Mouse (Mus musculus): ENCODE measurements around the gene Brinp2. TPM values are rescaled to one million over a fixed set of nuclear protein-coding genes. Genes with fewer than 3 reads are reported as not detected.

The Brinp2 gene
- polyA plus RNA-seq, 1 experiment from 2014 or later, result 0.75 TPM

DNA sequence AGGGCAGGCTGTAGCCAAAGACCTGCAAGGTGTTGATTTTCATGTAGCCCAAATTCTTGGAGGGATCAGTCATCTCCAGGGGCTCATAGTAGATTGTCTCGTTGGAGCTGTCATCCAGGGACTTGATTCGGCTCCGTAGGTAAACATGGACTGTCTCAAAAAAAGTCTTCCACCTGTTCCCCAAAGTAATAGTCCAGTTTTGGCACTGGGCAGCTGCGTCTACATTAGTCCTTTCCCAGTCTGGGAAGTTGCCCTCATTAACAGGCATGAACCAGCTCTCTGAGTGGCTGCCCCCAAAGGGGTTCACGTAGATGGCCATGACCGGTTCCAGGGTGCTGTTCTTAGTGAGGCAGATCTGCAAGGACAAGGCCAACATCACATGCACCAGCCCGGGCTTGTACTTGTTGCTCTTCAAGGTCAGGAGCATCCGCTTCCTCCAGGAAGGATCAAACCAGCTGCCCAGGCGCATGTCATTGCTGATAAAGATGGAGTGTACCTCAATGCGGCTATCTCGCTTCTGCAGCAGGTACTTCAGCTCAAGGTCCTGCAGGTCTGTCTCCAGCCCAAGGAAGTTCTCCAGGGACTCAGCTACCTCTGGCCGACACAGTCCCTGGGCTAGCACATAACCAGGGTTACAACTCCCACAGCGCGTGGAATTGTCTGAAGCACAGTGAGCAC, 109.5 kb downstream of the Brinp2 start:
- ATAC-seq (ENCODE audit: extremely low read depth, insufficient number of reproducible peaks, low FRiP score, low TSS enrichment), result no peak
- H3K4me1 ChIP-seq, result no peaks in the 10 kb centered on the region
- H3K27ac ChIP-seq (replicated peaks), result no peak overlapping the region
- no peak overlapping the region for H3K9ac ChIP-seq
- no peaks in the 10 kb centered on the region for H3K36me3 ChIP-seq
- H3K9me3 ChIP-seq, result no peaks in the 10 kb centered on the region
- 0 out of 2 replicates have a peak, but pooled peaks cover 13% of the 10 kb centered on the region for H3K27me3 ChIP-seq (replicated peaks)
- 83% methylated on average over 14 of the region's 14 CpGs for WGBS
- H3K4me2 ChIP-seq, result no peak overlapping the region
- H3K4me3 ChIP-seq, result no peak overlapping the region

DNA sequence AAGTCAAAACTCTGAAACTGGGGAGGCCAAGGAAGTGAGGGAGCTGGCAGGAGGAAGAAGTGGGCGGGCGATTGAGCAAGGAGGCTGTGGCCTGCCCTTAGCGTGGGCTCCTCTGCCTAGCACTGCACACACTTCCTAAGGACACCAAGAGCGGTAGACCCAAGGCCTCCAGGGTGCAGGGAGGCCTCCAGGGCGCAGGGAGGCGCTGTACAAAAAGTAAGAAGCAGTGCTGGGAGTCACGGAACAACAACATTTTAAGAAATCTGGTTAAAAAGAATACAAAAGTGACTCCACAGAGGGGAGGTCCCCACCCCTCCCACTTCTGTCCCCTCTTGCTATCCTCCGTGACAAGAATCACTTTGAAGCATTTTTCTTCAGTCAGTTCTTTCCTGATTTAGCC, 110.6 kb downstream of the Brinp2 start:
- H3K4me1 ChIP-seq, result no peaks in the 10 kb centered on the region
- no peak overlapping the region for H3K9ac ChIP-seq
- no peak overlapping the region for H3K4me3 ChIP-seq
- 0 out of 2 replicates have a peak, but pooled peaks cover 8% of the 10 kb centered on the region for H3K27me3 ChIP-seq (replicated peaks)
- H3K27ac ChIP-seq (replicated peaks), result no peak overlapping the region
- no peaks in the 10 kb centered on the region for H3K9me3 ChIP-seq
- no peak overlapping the region for H3K4me2 ChIP-seq
- H3K36me3 ChIP-seq, result no peaks in the 10 kb centered on the region
- WGBS, result 78% methylated on average over 8 of the region's 8 CpGs
- ATAC-seq (ENCODE audit: extremely low read depth, insufficient number of reproducible peaks, low FRiP score, low TSS enrichment), result no peak

DNA sequence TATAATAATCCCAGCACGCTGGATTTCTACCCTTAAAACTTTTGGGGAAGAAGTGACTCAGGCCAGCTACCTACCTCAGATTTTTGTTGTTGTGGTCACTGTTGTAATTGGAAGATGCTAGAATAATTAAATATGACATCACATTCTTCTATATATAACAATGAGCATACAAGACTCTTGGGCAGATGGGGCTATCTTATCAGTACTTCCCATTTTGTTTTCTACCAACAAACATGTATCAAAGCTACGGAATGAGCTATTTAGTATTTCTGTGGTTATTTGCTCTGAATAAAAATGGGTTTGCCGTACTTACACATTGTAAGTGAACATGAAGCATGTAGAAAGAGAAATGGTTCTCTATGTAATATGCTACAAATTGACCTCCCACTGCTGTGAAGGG, 112.1 kb downstream of the Brinp2 start:
- no peak for ATAC-seq (ENCODE audit: extremely low read depth, insufficient number of reproducible peaks, low FRiP score, low TSS enrichment)
- 83% methylated on average over 3 of the region's 3 CpGs for WGBS
- Histone ChIP-seq H3K9me3 (no peaks in the 10 kb centered on the region), H3K36me3 (no peaks in the 10 kb centered on the region), H3K9ac (no peak overlapping the region), H3K4me1 (no peaks in the 10 kb centered on the region), H3K4me2 (no peak overlapping the region), H3K27ac (replicated peaks) (no peak overlapping the region), H3K27me3 (replicated peaks) (0 out of 2 replicates have a peak, but pooled peaks cover 8% of the 10 kb centered on the region), H3K4me3 (no peak overlapping the region)

DNA sequence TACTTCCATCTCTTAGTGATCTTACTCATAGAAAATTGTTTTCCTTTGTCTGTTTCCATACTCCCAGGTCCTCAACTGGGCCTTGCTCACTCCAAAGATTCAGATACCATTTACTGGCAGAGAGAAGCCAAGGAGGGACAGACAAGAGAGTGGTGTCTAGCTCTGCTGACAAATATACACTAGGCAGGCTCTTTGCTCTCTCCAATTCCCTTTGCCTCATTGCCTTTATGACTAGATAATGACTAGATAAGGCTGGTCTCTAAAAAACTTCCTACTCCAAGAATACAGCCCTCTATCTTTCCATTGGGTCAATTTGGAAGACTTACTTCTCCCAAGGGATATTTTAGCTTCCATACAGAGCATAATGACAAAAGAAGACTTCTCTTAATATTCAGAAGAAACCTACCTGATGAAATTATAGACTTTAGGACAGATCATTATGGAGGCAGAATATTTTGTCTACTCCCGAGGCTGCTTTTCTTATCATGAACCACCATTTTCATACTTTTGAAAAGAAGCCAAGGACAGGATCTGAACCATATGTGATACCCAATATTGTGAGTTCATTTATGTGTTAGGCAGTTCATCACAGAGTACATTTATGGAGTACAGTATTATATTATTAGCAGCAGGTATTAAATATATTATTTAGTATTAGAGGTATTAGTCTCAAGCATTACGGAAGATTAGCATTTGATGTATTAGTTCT, 114.1 kb downstream of the Brinp2 start:
- no peaks in the 10 kb centered on the region for H3K4me1 ChIP-seq
- 78% methylated on average over 2 of the region's 2 CpGs for WGBS
- no peak overlapping the region for H3K4me3 ChIP-seq
- H3K27ac ChIP-seq (replicated peaks), result no peak overlapping the region
- H3K27me3 ChIP-seq (replicated peaks), result no peaks in the 10 kb centered on the region
- no peak overlapping the region for H3K4me2 ChIP-seq
- no peak for ATAC-seq (ENCODE audit: extremely low read depth, insufficient number of reproducible peaks, low FRiP score, low TSS enrichment)
- H3K9ac ChIP-seq, result no peak overlapping the region
- no peaks in the 10 kb centered on the region for H3K9me3 ChIP-seq
- no peaks in the 10 kb centered on the region for H3K36me3 ChIP-seq

DNA sequence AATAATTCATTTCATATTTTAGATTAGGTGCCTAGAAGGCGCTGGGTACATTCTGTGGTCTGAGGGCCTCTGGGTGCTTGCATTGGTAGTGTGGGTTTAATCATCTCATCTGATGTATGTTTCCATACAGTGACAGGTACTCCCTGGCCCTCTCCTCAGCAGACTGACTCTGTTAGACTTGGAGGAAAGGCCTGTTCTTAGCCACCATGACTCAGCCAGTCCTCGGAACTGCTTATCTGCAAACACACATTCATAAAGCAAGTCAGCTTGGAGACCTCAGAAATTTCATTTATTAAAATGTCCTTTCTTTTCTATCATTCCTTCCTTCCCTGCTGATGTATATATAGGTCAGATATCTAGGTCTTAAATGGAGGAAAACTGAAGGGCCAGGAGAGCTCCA, 116.3 kb downstream of the Brinp2 start:
- Histone ChIP-seq H3K4me1 (no peaks in the 10 kb centered on the region), H3K27me3 (replicated peaks) (no peaks in the 10 kb centered on the region), H3K9me3 (no peaks in the 10 kb centered on the region), H3K36me3 (no peaks in the 10 kb centered on the region), H3K4me2 (no peak overlapping the region), H3K4me3 (no peak overlapping the region), H3K9ac (no peak overlapping the region), H3K27ac (replicated peaks) (no peak overlapping the region)
- no peak for ATAC-seq (ENCODE audit: extremely low read depth, insufficient number of reproducible peaks, low FRiP score, low TSS enrichment)
- WGBS, result 75% methylated on average over 2 of the region's 2 CpGs

DNA sequence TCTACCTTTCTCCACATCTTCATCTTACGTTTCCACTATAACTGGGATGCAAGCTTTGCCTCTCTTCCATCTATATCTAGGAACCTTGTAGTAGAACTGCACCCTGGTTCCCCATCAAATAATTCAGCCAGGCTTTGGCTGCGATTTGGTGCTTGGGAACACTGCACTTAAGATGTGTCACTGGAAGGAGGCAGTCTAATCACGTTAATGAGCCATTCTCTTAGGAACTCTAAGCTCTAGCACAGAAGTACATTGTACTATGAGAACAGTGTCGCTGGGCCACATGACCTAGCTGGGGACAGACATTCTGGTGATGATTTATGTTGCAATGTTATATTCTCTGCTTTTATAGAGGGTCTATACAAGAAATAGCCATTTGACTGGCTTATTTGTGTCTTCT, 117.4 kb downstream of the Brinp2 start:
- Histone ChIP-seq H3K4me1 (no peaks in the 10 kb centered on the region), H3K4me2 (no peak overlapping the region), H3K36me3 (no peaks in the 10 kb centered on the region), H3K9ac (no peak overlapping the region), H3K27me3 (replicated peaks) (no peaks in the 10 kb centered on the region), H3K9me3 (no peaks in the 10 kb centered on the region), H3K27ac (replicated peaks) (no peak overlapping the region), H3K4me3 (no peak overlapping the region)
- ATAC-seq (ENCODE audit: extremely low read depth, insufficient number of reproducible peaks, low FRiP score, low TSS enrichment), result no peak
- WGBS, result 52% methylated on average over 4 of the region's 4 CpGs

DNA sequence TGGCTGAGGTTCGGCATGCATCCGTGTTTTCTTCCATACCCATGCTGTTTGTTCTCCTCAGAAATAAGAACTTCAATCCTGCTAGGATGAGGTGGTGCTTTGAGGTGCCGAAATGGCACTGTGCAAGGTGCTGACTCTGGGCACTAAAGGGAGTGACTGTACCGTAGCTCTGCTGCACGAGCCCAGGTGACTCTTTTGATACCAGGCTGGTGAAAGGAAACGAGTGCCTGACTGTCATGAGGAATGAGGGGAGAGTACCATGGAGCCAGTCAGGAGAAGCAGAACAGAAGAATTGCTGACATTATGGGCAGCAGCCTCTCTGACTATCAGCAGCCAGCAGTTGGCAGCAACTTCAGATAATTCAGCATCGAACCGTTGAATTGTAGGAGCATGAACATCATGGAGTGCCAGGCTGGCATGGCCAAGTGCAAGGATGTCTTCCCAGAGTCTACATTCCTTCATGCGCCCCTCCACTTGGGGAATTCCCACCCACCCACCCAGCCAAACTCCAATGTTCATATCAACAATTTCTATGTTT, 127.4 kb downstream of the Brinp2 start:
- Histone ChIP-seq H3K27ac (replicated peaks) (no peak overlapping the region), H3K4me2 (no peak overlapping the region), H3K9ac (no peak overlapping the region), H3K36me3 (no peaks in the 10 kb centered on the region), H3K27me3 (replicated peaks) (no peaks in the 10 kb centered on the region), H3K4me3 (no peak overlapping the region), H3K9me3 (no peaks in the 10 kb centered on the region), H3K4me1 (0 out of 2 replicates have a peak, but pooled peaks cover 7% of the 10 kb centered on the region)
- no peak for ATAC-seq (ENCODE audit: extremely low read depth, insufficient number of reproducible peaks, low FRiP score, low TSS enrichment)
- WGBS, result 67% methylated on average over 9 of the region's 9 CpGs

DNA sequence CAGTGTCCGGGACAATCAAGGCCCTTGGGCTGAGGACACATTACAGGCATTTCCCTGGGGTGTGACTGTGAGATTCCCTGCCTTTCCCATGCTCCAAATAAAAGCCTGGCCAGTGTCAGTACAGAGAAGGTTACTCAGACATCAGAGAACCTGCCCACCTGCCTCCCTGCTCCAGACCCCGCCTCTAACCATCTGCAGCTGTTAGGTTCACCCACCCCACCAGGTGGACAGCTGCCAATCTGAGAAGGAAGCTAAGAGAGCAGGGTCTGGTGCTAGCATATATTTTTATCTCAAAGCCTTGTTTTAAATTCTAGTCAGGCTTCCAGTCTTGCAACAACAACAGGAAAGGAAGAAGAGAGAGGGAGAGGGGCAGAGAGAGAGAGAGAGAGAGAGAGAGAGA, 128.9 kb downstream of the Brinp2 start:
- 66% methylated on average over 2 of the region's 2 CpGs for WGBS
- no peak overlapping the region for H3K4me3 ChIP-seq

DNA sequence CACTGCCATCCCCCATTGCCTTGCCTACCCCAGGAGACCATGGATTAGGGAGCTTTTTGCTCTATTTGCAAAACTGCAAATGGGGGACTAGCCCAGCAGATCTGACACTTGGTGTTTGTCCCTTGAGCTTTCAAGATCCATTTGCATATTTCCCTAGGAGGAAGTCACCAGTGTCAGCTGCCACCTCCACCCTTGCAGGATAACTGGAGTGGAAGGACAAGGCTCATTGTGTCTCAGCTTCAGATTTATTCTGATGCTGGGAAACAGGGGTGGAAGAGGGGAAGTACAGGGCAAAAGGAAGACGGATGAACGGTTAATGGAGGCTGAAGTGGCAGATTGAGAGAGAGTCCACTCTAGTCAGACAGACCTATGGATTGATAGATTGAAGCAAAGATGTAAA, 129.4 kb downstream of the Brinp2 start:
- no peak overlapping the region for H3K9ac ChIP-seq
- H3K4me2 ChIP-seq, result no peak overlapping the region
- WGBS, result 40% methylated on average over 2 of the region's 2 CpGs

More for the DNA sequence above, 128.9 kb downstream of the Brinp2 start:
- ATAC-seq (ENCODE audit: extremely low read depth, insufficient number of reproducible peaks, low FRiP score, low TSS enrichment), result no peak
- H3K27ac ChIP-seq (replicated peaks), result no peak overlapping the region
- H3K9ac ChIP-seq, result no peak overlapping the region
- no peaks in the 10 kb centered on the region for H3K27me3 ChIP-seq (replicated peaks)
- 0 out of 2 replicates have a peak, but pooled peaks cover 7% of the 10 kb centered on the region for H3K4me1 ChIP-seq
- H3K36me3 ChIP-seq, result no peaks in the 10 kb centered on the region
- no peak overlapping the region for H3K4me2 ChIP-seq
- H3K9me3 ChIP-seq, result no peaks in the 10 kb centered on the region

DNA sequence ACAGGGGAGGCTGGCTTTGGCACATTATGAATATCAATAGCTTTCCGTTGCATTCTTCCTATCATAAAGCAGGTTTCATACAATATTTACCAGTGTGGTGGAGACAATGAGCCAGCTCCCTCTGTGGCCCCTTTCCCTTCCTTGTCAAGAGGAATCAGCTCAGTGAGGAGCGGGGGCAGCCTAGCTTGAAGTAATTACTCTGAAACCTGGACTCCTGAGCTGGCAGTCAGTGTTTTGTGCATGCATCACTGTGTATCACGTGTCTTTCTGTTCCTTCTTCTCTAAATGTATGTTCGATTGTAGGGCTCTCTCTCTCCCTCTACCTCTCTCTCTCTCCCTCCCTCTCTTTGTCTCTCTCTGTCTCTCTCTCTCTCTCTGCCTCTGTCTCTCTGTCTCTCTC, 135.1 kb downstream of the Brinp2 start:
- no peaks in the 10 kb centered on the region for H3K36me3 ChIP-seq
- H3K4me2 ChIP-seq, result no peak overlapping the region
- no peaks in the 10 kb centered on the region for H3K9me3 ChIP-seq
- H3K27ac ChIP-seq (replicated peaks), result no peak overlapping the region
- no peak for ATAC-seq (ENCODE audit: extremely low read depth, insufficient number of reproducible peaks, low FRiP score, low TSS enrichment)
- no peak overlapping the region for H3K9ac ChIP-seq
- H3K4me1 ChIP-seq, result 0 out of 2 replicates have a peak, but pooled peaks cover 4% of the 10 kb centered on the region
- H3K4me3 ChIP-seq, result no peak overlapping the region
- WGBS, result 65% methylated on average over 4 of the region's 4 CpGs
- H3K27me3 ChIP-seq (replicated peaks), result no peaks in the 10 kb centered on the region

More for the DNA sequence above, 129.4 kb downstream of the Brinp2 start:
- Histone ChIP-seq H3K27me3 (replicated peaks) (no peaks in the 10 kb centered on the region), H3K4me3 (no peak overlapping the region), H3K27ac (replicated peaks) (no peak overlapping the region), H3K9me3 (no peaks in the 10 kb centered on the region), H3K36me3 (no peaks in the 10 kb centered on the region), H3K4me1 (0 out of 2 replicates have a peak, but pooled peaks cover 7% of the 10 kb centered on the region)
- no peak for ATAC-seq (ENCODE audit: extremely low read depth, insufficient number of reproducible peaks, low FRiP score, low TSS enrichment)

DNA sequence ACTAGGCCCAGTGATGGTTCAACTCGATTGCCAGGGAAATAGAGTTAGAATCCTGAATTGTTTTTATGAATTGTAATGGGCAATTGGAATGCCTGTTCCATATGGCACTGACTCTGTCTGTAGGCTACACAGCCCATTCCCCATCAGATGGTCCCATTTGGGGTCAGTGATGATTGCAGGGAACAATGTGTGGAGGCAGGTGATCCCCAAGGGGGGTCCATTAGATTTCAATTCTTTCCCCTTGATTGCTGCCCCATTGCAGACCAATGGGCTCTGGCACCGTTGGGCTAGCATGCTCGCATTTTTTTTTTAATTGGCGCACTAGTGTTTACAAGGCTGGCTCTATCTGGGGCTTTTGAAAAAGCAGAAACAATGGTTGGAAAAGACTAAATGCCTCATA, 136.0 kb downstream of the Brinp2 start:
- Histone ChIP-seq H3K4me2 (no peak overlapping the region), H3K9me3 (no peaks in the 10 kb centered on the region), H3K27me3 (replicated peaks) (no peaks in the 10 kb centered on the region), H3K4me1 (0 out of 2 replicates have a peak, but pooled peaks cover 4% of the 10 kb centered on the region), H3K36me3 (no peaks in the 10 kb centered on the region), H3K4me3 (no peak overlapping the region), H3K9ac (no peak overlapping the region), H3K27ac (replicated peaks) (no peak overlapping the region)
- no peak for ATAC-seq (ENCODE audit: extremely low read depth, insufficient number of reproducible peaks, low FRiP score, low TSS enrichment)
- WGBS, result 81% methylated on average over 4 of the region's 4 CpGs
